Mouse (Mus musculus) splenic B cell, adult 2 months (primary cell): ENCODE measurements around the gene Map3k14.
A peak's percentile ranks its signal among the peaks of the same experiment; 100 is the strongest.
"Not testable (repeated sequence)": the region's sequence is repeated elsewhere in the genome, so short reads cannot be mapped to it uniquely, and the experiment has no call there.

ENCODE experiments used
- DNase-seq: peaks from one replicate; pipeline ENCODE4 v3.0.0-alpha.2; 2011; ENCODE audit warnings: low read depth, low spot score
- H3K27me3 ChIP-seq: 2 replicates; pipeline ENCODE4 v1.6.1; 2012; ENCODE audit warnings: mild to moderate bottlenecking, low read length, moderate library complexity, mixed read lengths; ENCODE audit not compliant: control insufficient read depth, poor library complexity, insufficient read depth, severe bottlenecking
- H3K36me3 ChIP-seq: 2 replicates; pipeline ENCODE4 v1.6.1; 2012; ENCODE audit warnings: mild to moderate bottlenecking, low read length, moderate library complexity, mixed read lengths; ENCODE audit not compliant: control insufficient read depth, poor library complexity, insufficient read depth, severe bottlenecking

The Map3k14 gene

GRCm38 (mm10) chr11:103246081-103246730 is 21.1 kb downstream of the Map3k14 start:
- Histone ChIP-seq H3K36me3 (no peaks in the 10 kb centered on the region; the same call in 1 of the 2 replicates), H3K27me3 (no peaks in the 10 kb centered on the region)
- no peak for DNase-seq

GRCm38 (mm10) chr11:103244856-103245255 is 22.4 kb downstream of the Map3k14 start:
- Histone ChIP-seq H3K36me3 (peaks cover 3% of the 10 kb centered on the region), H3K27me3 (no peaks in the 10 kb centered on the region)
- DNase-seq, result no peak

GRCm38 (mm10) chr11:103240740-103241139 is 26.5 kb downstream of the Map3k14 start:
- H3K36me3 ChIP-seq, result peaks cover 17% of the 10 kb centered on the region
- no peaks in the 10 kb centered on the region for H3K27me3 ChIP-seq
- DNase-seq, result no peak

- peak; percentile 31 for DNase-seq
- Histone ChIP-seq H3K27me3 (no peaks in the 10 kb centered on the region), H3K36me3 (peaks cover 23% of the 10 kb centered on the region)
Measured at GRCm38 (mm10) chr11:103237757-103238156, 29.5 kb downstream of the Map3k14 start.

- Histone ChIP-seq H3K36me3 (peaks cover 23% of the 10 kb centered on the region), H3K27me3 (no peaks in the 10 kb centered on the region)
- DNase-seq, result no peak
Measured at GRCm38 (mm10) chr11:103236903-103237302, 30.4 kb downstream of the Map3k14 start.

GRCm38 (mm10) chr11:103236431-103236830 is 30.8 kb downstream of the Map3k14 start:
- DNase-seq, result no peak
- Histone ChIP-seq H3K27me3 (no peaks in the 10 kb centered on the region), H3K36me3 (peaks cover 27% of the 10 kb centered on the region)

- DNase-seq, result no peak
- Histone ChIP-seq H3K27me3 (no peaks in the 10 kb centered on the region), H3K36me3 (peaks cover 29% of the 10 kb centered on the region)
Measured at GRCm38 (mm10) chr11:103235702-103236101, 31.6 kb downstream of the Map3k14 start.

GRCm38 (mm10) chr11:103234447-103234846 is 32.8 kb downstream of the Map3k14 start:
- DNase-seq, result no peak
- peaks cover 32% of the 10 kb centered on the region for H3K36me3 ChIP-seq
- H3K27me3 ChIP-seq, result no peaks in the 10 kb centered on the region

- Histone ChIP-seq H3K36me3 (peaks cover 30% of the 10 kb centered on the region), H3K27me3 (no peaks in the 10 kb centered on the region)
- DNase-seq, result peak; percentile 87
Measured at GRCm38 (mm10) chr11:103232966-103233365, 34.3 kb downstream of the Map3k14 start.

- DNase-seq, result no peak
- Histone ChIP-seq H3K27me3 (no peaks in the 10 kb centered on the region), H3K36me3 (peaks cover 32% of the 10 kb centered on the region)
Measured at GRCm38 (mm10) chr11:103231367-103231766, 35.9 kb downstream of the Map3k14 start.

- peaks cover 32% of the 10 kb centered on the region for H3K36me3 ChIP-seq
- H3K27me3 ChIP-seq, result no peaks in the 10 kb centered on the region
- no peak for DNase-seq
Measured at GRCm38 (mm10) chr11:103230626-103231025, 36.6 kb downstream of the Map3k14 start.

GRCm38 (mm10) chr11:103229608-103230007 is 37.7 kb downstream of the Map3k14 start:
- H3K27me3 ChIP-seq, result no peaks in the 10 kb centered on the region
- no peak for DNase-seq
- H3K36me3 ChIP-seq, result peaks cover 30% of the 10 kb centered on the region

GRCm38 (mm10) chr11:103223951-103224456 is 43.3 kb downstream of the Map3k14 start:
- H3K36me3 ChIP-seq, result peaks cover 18% of the 10 kb centered on the region
- no peaks in the 10 kb centered on the region for H3K27me3 ChIP-seq
- no peak for DNase-seq

- Histone ChIP-seq H3K27me3 (no peaks in the 10 kb centered on the region), H3K36me3 (peaks cover 16% of the 10 kb centered on the region)
- DNase-seq, result no peak
Measured at GRCm38 (mm10) chr11:103223444-103223843, 43.8 kb downstream of the Map3k14 start.

- H3K27me3 ChIP-seq, DNase-seq: not testable (repeated sequence)
- H3K36me3 ChIP-seq, result peaks cover 14% of the 10 kb centered on the region
Measured at GRCm38 (mm10) chr11:103222718-103223117, 44.6 kb downstream of the Map3k14 start.

- no peak for DNase-seq
- H3K27me3 ChIP-seq, result no peaks in the 10 kb centered on the region
- peaks cover 9% of the 10 kb centered on the region for H3K36me3 ChIP-seq
Measured at GRCm38 (mm10) chr11:103221437-103221836, 45.8 kb downstream of the Map3k14 start.
